Mouse (Mus musculus): ENCODE measurements at regions not wholly inside any gene's neighbourhood (a gene's known extent, or its start where the extent isn't known, plus 50 kb on each side); places are given as distances from the start of the nearest gene placed in this dataset.

DNA sequence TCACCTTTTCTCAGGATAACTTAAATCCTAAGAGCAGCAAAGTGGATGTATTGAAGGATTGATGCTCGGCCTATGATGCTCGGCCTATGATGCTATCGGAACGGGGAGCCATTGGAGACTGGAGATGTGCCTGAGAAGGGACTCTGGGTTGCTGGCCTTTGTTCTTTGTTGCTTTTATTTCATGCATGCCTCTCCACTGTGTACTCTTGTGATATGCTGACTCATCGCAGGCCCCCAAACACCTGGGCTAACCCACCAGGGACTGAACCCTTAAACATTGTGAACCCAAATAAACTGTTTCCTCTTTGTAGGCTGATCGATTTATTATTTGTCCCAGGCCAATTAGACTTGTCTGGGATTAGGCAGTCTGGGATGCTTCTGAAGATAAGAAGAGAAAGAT is 61.9 kb downstream of the Pdcl3 start:
- no peak for DNase-seq

GRCm38 (mm10) chr1:39057304-39057703 is 71.9 kb downstream of the Pdcl3 start:
- no peak for DNase-seq

DNA sequence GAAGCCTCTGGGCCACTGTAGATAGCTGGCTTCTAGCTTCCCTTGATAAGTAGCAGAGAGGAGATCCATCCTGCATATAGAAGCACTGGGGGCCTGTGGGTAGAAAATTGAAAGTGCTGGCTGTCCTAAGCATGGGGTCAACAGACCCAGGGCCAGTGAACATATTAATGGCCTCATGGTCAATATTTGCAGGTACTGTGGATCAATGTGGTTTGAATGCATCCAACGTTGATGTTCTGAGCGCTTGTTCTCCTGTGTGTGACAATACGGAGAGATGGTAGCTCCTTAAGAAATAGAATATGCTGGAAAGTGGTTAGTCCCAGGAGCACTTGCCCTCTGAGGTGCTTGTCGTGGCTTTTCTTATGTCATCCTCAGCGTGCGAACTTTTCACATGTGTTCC is 77.1 kb downstream of the Pdcl3 start:
- DNase-seq: no peak

DNA sequence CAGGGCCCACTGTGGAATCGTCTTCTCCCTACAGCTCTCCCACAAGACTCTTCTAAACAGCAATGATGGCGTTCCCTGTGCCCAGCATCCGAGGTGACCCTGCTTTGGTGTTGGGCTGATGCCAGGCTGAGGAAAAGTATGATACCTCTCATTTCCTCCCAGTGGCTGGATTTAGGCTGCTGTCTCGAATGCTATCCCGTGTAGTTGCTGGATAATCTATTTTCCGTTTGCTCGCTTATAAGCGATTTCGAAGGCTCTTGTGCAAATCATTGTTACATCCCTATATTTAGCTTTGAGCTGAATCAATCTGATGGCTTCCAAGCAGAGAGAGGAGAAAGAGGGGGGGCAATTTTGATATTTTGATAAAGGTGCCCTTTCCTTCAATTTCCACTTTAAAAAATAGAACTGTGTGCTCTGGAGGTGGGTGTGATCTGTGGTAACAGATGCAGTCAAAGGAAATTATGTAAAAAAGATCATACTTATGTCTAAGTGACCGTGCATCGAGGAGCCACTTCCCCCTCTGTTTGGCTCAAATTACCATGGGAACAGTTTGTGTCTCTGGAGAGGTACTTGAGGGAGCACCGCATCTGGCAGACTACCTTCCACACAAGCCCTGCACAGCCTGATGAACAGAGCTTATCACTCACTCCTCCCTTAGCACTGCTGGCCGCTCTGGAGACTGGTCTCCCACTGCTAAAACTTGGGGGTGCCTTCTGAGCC is 78.4 kb downstream of the Pdcl3 start:
- no peak for DNase-seq

DNA sequence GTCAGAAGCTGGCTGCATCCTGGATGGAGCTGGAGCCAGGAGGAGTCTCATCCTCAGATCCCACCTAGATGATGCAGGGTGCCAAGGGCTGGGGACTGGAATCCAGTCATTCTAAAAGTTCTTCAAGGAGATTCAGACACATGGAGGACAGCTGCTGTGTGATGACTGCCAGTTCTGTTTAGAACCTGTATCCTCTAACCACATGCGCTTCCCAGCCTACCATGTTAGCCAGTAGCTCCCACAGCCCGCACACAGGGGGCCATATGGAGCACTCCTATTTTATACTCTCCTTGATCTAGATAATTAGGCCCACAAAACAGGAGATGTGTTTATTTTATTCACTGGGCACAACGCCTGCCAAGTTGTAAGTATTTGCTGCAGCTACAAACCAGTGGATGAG is 79.4 kb downstream of the Pdcl3 start:
- DNase-seq: no peak

- DNase-seq: no peak
Observed at GRCm38 (mm10) chr1:39067901-39068300, 82.5 kb downstream of the Pdcl3 start.

GRCm38 (mm10) chr1:39069086-39069655 is 83.8 kb downstream of the Pdcl3 start:
- DNase-seq: no peak

GRCm38 (mm10) chr1:39069676-39070075 is 84.3 kb downstream of the Pdcl3 start:
- DNase-seq: no peak

- no peak for DNase-seq
Observed at GRCm38 (mm10) chr1:39075966-39076365, 90.6 kb downstream of the Pdcl3 start.

DNA sequence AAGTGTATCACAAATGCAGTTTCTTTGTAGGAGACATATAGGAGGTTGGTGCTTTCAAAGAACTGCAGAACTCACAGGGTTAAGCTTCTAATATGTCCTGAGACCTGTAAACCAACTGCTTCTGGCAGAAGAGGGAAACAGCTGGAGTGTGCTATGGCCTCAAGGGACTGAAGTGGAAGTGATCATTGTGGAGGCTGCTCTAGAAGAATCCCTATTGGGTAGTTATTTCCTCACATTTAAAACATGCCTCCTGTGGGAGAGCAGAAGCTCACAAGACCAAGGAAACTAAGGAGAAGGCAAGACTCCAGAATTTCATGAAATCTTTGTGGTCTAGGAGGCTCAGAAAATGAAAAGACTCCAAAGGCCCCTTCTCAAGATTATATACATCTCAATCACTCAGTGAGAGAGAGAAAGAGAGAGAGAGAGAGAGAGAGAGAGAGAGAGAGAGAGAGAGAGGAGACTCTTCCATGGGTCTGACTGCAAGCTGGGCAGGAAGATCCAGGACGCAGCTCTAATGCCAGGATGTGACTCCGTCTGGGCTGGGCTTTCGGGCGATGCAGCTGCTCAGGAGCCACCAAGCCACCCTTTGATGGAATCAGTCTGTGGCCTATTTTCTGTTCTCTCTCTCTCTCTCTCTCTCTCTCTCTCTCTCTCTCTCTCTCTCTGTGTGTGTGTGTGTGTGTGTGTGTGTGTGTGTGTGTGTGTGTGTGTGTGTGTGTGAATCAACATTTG is 93.3 kb downstream of the Pdcl3 start:
- DNase-seq: no peak

- no peak for DNase-seq
Observed at GRCm38 (mm10) chr1:39083911-39084826, 98.8 kb downstream of the Pdcl3 start.

DNA sequence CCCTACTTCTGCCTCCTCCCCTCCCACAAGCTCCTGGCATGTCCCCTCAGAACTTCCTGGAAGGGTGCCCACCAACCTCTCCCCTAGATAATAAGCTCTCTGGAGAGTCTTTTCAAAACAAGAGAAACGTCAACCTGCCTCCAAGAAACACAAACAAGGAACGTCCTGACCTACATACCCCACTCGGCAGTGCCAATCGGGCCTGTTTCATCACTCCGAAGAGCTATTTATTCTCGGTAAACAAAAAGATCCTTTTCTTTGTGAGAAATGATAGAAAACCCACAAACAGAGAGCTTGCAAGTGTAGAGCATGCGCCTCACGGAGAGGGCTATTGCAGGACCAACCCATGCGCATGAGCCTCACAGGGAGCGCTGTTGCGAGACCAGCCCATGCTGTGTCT is 100.9 kb downstream of the Pdcl3 start:
- peak; percentile 5 to 10 for DNase-seq

- DNase-seq: no peak
Observed at GRCm38 (mm10) chr1:39089875-39090274, 103.7 kb upstream of the Npas2 start.

- no peak for DNase-seq
Observed at GRCm38 (mm10) chr1:39091121-39091520, 102.4 kb upstream of the Npas2 start.

- DNase-seq: no peak
Observed at GRCm38 (mm10) chr1:39091638-39092037, 101.9 kb upstream of the Npas2 start.

GRCm38 (mm10) chr1:39093291-39093690 is 100.2 kb upstream of the Npas2 start:
- no peak for DNase-seq

GRCm38 (mm10) chr1:39094001-39094400 is 99.5 kb upstream of the Npas2 start:
- DNase-seq: no peak

DNA sequence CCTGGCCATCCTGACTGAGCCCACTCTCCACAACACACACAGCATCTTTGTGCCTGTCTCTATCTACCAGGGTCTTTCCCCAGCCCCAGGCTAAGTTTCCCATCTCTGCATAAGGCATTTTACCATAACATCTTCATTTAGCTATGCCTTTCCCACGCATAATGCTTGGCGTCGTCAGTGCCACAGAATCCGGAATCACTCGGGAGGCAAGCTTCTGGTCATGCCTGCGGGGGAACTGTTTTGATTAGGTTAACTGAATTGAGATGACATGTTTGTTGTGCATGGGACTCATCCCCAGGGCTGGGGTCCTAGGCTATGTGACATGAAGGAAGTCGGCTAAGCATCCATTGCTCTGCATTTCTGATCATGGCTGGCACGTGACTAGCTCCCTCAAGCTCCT is 97.6 kb upstream of the Npas2 start:
- DNase-seq: no peak

GRCm38 (mm10) chr1:39096726-39097125 is 96.8 kb upstream of the Npas2 start:
- no peak for DNase-seq

DNA sequence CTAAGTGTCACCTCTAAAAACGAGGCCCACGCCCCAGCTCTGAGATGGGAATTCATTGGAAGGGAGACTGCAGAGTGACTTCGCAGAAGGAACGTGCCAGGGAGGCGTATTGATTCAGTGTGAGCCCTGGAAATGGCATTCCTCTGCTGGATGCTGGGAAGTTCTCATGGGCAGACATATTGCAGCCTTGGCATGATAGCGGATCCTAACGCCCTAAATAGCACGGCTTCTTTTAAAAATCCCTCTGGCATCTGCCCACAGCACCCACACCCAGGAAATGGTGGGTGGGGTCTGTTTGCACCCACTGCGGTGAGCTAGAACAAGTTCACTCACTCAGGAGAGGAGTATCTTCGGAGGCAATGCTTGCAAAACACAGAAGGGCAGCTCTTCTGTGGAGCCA is 96.0 kb upstream of the Npas2 start:
- DNase-seq: no peak

DNA sequence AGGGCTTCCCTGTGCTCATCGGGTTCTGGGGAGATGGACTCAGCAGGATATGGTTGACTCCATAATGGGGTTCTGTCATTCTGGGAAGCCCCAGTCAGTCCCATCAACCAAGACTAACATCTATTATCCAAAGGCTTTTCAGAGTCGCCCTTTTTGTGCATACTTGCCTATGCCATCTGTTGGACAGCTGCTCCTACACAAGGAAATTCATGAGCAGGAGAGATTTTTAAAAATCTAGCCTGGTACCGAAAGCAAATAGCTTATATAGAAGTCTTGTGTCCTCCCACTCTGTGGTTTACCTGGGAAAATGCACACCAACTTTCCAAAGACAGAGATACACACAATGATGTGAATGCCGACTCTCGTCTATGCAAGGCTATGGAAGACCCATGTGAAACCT is 95.4 kb upstream of the Npas2 start:
- no peak for DNase-seq

DNA sequence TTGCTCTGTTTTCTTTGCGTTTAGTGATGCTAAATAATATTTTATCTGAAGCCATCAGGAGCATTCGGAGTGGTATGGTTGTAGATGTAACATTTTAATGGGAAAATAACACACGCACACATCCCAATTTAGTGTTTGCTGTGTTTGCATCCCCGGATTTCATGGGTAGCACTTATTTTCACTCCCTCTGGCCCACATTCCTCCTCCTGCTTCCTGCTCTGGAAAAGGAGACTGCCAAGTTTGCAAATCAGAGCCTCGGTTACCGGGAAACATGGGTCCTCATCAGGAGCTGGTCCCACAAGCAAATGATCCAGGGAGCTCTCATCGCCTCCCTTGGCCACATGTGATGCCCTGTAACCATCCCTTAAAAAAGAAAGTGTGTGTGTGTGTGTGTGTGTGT is 94.3 kb upstream of the Npas2 start:
- DNase-seq: no peak

- DNase-seq: no peak
Observed at GRCm38 (mm10) chr1:39100492-39100891, 93.0 kb upstream of the Npas2 start.

All from cerebellum, postnatal 36 days (tissue).